Mouse (Mus musculus) embryonic facial prominence, embryonic 11.5 days (tissue): Measurements from ENCODE around the gene Gna13. TPM values are rescaled to one million over a fixed set of nuclear protein-coding genes. Genes with fewer than 3 reads are reported as not detected.

Source experiments
- polyA plus RNA-seq: library from polyadenylated mRNA; unstranded; fragments of >200 nt; fragmentation: Nextera tagmentation; extraction: Ambion mirVana; gene quantifications from 2 replicates; pipeline ENCODE4 v1.2.1, GENCODE M21; 2014

Gna13 gene
- polyA plus RNA-seq, 1 experiment from 2014 or later: 20.8 TPM

Other genes with a start within 250 kb of the Gna13 start
- not detected in 2 replicates for gene E030025P04Rik, start 218.5 kb upstream of the Gna13 start, polyA plus RNA-seq
- 0.73 and 1.1 TPM in 2 replicates for gene Rgs9, start 64.7 kb upstream of the Gna13 start, polyA plus RNA-seq
- gene 9930022D16Rik, start 51.1 kb downstream of the Gna13 start, polyA plus RNA-seq: not detected in 2 replicates
- 46.8 and 48.7 TPM in 2 replicates for gene Amz2, start 63.1 kb downstream of the Gna13 start, polyA plus RNA-seq
- 1.9 and 3.1 TPM in 2 replicates for gene Arsg, start 110.5 kb downstream of the Gna13 start, polyA plus RNA-seq
- gene Slc16a6, start 110.8 kb downstream of the Gna13 start, polyA plus RNA-seq: 3.3 and 3.7 TPM in 2 replicates
- gene Wipi1, start 249.1 kb downstream of the Gna13 start, polyA plus RNA-seq: 16.3 and 18.5 TPM in 2 replicates